Mouse (Mus musculus) cortical plate, adult 2 months (tissue): ENCODE measurements around the gene Tbx1.

Experiments
- CTCF ChIP-seq: fragments of 200-500 bp; IDR thresholded peaks from 2 replicates; pipeline ENCODE4 v1.5.1; 2011; ENCODE audit warnings: mild to moderate bottlenecking, control low read depth, low read length; ENCODE audit not compliant: insufficient read depth; ENCODE audit errors: extremely low read depth
- POLR2A ChIP-seq: fragments of 200-500 bp; IDR thresholded peaks from 2 replicates; pipeline ENCODE4 v1.6.1; 2011; ENCODE audit warnings: mild to moderate bottlenecking, low read length, control low read depth; ENCODE audit not compliant: insufficient read depth; ENCODE audit errors: extremely low read depth

GRCm38 (mm10) chr16:18601447-18601846 is 11.0 kb upstream of the Tbx1 start:
- TF ChIP-seq POLR2A (no peak), CTCF (no peak)
